Mouse (Mus musculus) left cerebral cortex, postnatal 4 days (tissue): ENCODE measurements at regions not wholly inside any gene's neighbourhood (a gene's known extent, or its start where the extent isn't known, plus 50 kb on each side); places are given as distances from the start of the nearest gene placed in this dataset.

ENCODE experiments used
- DNase-seq: peaks from one replicate; pipeline ENCODE4 v3.0.0-alpha.2; 2022
- intact Hi-C: fragments of 180-260 bp; cut with DNase I; formaldehyde crosslinking; loops from one replicate; pipeline ENCODE4 v1.15.1; 2025

GRCm38 (mm10) chr6:135433753-135434152 lies 71.4 kb downstream of the Emp1 start:
- intact Hi-C loops, result no loop called here

GRCm38 (mm10) chr6:135436315-135436714 lies 74.0 kb downstream of the Emp1 start:
- intact Hi-C loops, result no loop called here
- DNase-seq, result no peak

More at GRCm38 (mm10) chr6:135433753-135434152, 71.4 kb downstream of the Emp1 start:
- DNase-seq, result no peak

- DNase-seq, result no peak
- intact Hi-C loops, result no loop called here
Observed at GRCm38 (mm10) chr6:135438271-135438670, 75.9 kb downstream of the Emp1 start.

- peak; percentile 78 for DNase-seq
- intact Hi-C loops, result loop anchor here (5.0 to 10.0 kb wide), 2 partner anchors 731 to 914 kb away; partner anchors contain the start of gene Grin2b
Observed at GRCm38 (mm10) chr6:135441126-135441871, 79.0 kb downstream of the Emp1 start.

GRCm38 (mm10) chr6:135444661-135445060 lies 82.3 kb downstream of the Emp1 start:
- peak; percentile 95 for DNase-seq
- intact Hi-C loops, result loop anchor here (5.0 to 10.0 kb wide), 2 partner anchors 728 to 910 kb away; partner anchors contain the start of gene Grin2b

- intact Hi-C loops, result loop anchor here (10.0 kb wide), 1 partner anchor 910 kb away; no protein-coding TSS in a partner anchor
- peak; percentile 37 for DNase-seq
Observed at GRCm38 (mm10) chr6:135445070-135445469, 82.7 kb downstream of the Emp1 start.

- no peak for DNase-seq
- intact Hi-C loops, result loop anchor here (10.0 kb wide), 1 partner anchor 907 kb away; no protein-coding TSS in a partner anchor
Observed at GRCm38 (mm10) chr6:135447801-135448200, 85.5 kb downstream of the Emp1 start.

GRCm38 (mm10) chr6:135449228-135449627 lies 86.9 kb downstream of the Emp1 start:
- intact Hi-C loops, result loop anchor here (10.0 kb wide), 1 partner anchor 906 kb away; no protein-coding TSS in a partner anchor
- DNase-seq, result no peak

- intact Hi-C loops, result no loop called here
- DNase-seq, result no peak
Observed at GRCm38 (mm10) chr6:135450573-135450972, 88.2 kb downstream of the Emp1 start.

GRCm38 (mm10) chr6:135451165-135451797 lies 88.9 kb downstream of the Emp1 start:
- intact Hi-C loops, result no loop called here
- no peak for DNase-seq

GRCm38 (mm10) chr6:135453041-135453440 lies 90.7 kb downstream of the Emp1 start:
- intact Hi-C loops, result no loop called here

GRCm38 (mm10) chr6:135472495-135472894 lies 110.2 kb downstream of the Emp1 start:
- no peak for DNase-seq
- intact Hi-C loops, result no loop called here

More at GRCm38 (mm10) chr6:135453041-135453440, 90.7 kb downstream of the Emp1 start:
- DNase-seq, result no peak

GRCm38 (mm10) chr6:135473146-135473545 lies 110.8 kb downstream of the Emp1 start:
- intact Hi-C loops, result no loop called here
- no peak for DNase-seq

- DNase-seq, result no peak
- intact Hi-C loops, result no loop called here
Observed at GRCm38 (mm10) chr6:135488795-135489194, 126.5 kb downstream of the Emp1 start.

- no peak for DNase-seq
Observed at GRCm38 (mm10) chr6:135493983-135494382, 131.6 kb downstream of the Emp1 start.

GRCm38 (mm10) chr6:135495841-135496240 lies 133.5 kb downstream of the Emp1 start:
- intact Hi-C loops, result no loop called here

More at GRCm38 (mm10) chr6:135493983-135494382, 131.6 kb downstream of the Emp1 start:
- intact Hi-C loops, result no loop called here

GRCm38 (mm10) chr6:135498592-135498991 lies 136.2 kb downstream of the Emp1 start:
- DNase-seq, result no peak
- intact Hi-C loops, result no loop called here

More at GRCm38 (mm10) chr6:135495841-135496240, 133.5 kb downstream of the Emp1 start:
- no peak for DNase-seq

- intact Hi-C loops, result no loop called here
- no peak for DNase-seq
Observed at GRCm38 (mm10) chr6:135500381-135500780, 138.0 kb downstream of the Emp1 start.

- intact Hi-C loops, result no loop called here
- no peak for DNase-seq
Observed at GRCm38 (mm10) chr6:135501791-135502190, 139.4 kb downstream of the Emp1 start.

- intact Hi-C loops, result no loop called here
- no peak for DNase-seq
Observed at GRCm38 (mm10) chr6:135502405-135502804, 140.1 kb downstream of the Emp1 start.

- DNase-seq, result no peak
- intact Hi-C loops, result no loop called here
Observed at GRCm38 (mm10) chr6:135518710-135519437, 156.5 kb downstream of the Emp1 start.
